Mouse (Mus musculus): ENCODE results near the gene Ercc6. TPM values are rescaled to one million over a fixed set of nuclear protein-coding genes. Genes with fewer than 3 reads are reported as not detected.

The Ercc6 gene
- polyA plus RNA-seq, 1 experiment from 2014 or later = 26.3 TPM

GRCm38 (mm10) chr14:32617253-32617652 is 103.9 kb downstream of the Ercc6 start:
- Histone ChIP-seq H3K36me3 (replicated peaks; ENCODE audit: control insufficient read depth, insufficient read depth, low read depth, low read length) (no peaks in the 10 kb centered on the region), H3K9ac (replicated peaks; ENCODE audit: low read length) (no peak overlapping the region), H3K9me3 (replicated peaks; ENCODE audit: control insufficient read depth, low read length) (no peaks in the 10 kb centered on the region), H3K4me1 (ENCODE audit: control insufficient read depth, insufficient read depth, low read length) (no peaks in the 10 kb centered on the region), H3K27ac (replicated peaks; ENCODE audit: low read depth, low read length) (no peak overlapping the region), H3K4me2 (ENCODE audit: low read depth, low read length) (no peak overlapping the region), H3K4me3 (ENCODE audit: low read depth, low read length) (no peak overlapping the region), H3K27me3 (ENCODE audit: control insufficient read depth, insufficient read depth, low read length) (no peaks in the 10 kb centered on the region)
- 82% methylated on average over 5 of the region's 5 CpGs for WGBS
- ATAC-seq (replicated peaks; ENCODE audit: insufficient number of reproducible peaks, low FRiP score, low TSS enrichment, low read depth) (no peak), DNase-seq (ENCODE audit: low spot score) (no peak)

GRCm38 (mm10) chr14:32624245-32624644 is 110.9 kb downstream of the Ercc6 start:
- no peaks in the 10 kb centered on the region for H3K4me1 ChIP-seq (ENCODE audit: control insufficient read depth, insufficient read depth, low read length)
- DNase-seq (ENCODE audit: low spot score) = no peak
- H3K36me3 ChIP-seq (replicated peaks; ENCODE audit: control insufficient read depth, insufficient read depth, low read depth, low read length) = no peaks in the 10 kb centered on the region
- H3K4me2 ChIP-seq (ENCODE audit: low read depth, low read length) = no peak overlapping the region
- no peak for ATAC-seq (replicated peaks; ENCODE audit: insufficient number of reproducible peaks, low FRiP score, low TSS enrichment, low read depth)
- H3K4me3 ChIP-seq (ENCODE audit: low read depth, low read length) = no peak overlapping the region
- H3K27ac ChIP-seq (replicated peaks; ENCODE audit: low read depth, low read length) = no peak overlapping the region
- H3K9ac ChIP-seq (replicated peaks; ENCODE audit: low read length) = no peak overlapping the region
- no peaks in the 10 kb centered on the region for H3K27me3 ChIP-seq (ENCODE audit: control insufficient read depth, insufficient read depth, low read length)
- 70% methylated on average over 3 of the region's 3 CpGs for WGBS
- H3K9me3 ChIP-seq (replicated peaks; ENCODE audit: control insufficient read depth, low read length) = no peaks in the 10 kb centered on the region

- no peak for DNase-seq (ENCODE audit: low spot score)
- no peaks in the 10 kb centered on the region for H3K4me1 ChIP-seq (ENCODE audit: control insufficient read depth, insufficient read depth, low read length)
- no peaks in the 10 kb centered on the region for H3K36me3 ChIP-seq (replicated peaks; ENCODE audit: control insufficient read depth, insufficient read depth, low read depth, low read length)
- H3K27me3 ChIP-seq (ENCODE audit: control insufficient read depth, insufficient read depth, low read length) = no peaks in the 10 kb centered on the region
- no peaks in the 10 kb centered on the region for H3K9me3 ChIP-seq (replicated peaks; ENCODE audit: control insufficient read depth, low read length)
- no peak overlapping the region for H3K4me3 ChIP-seq (ENCODE audit: low read depth, low read length)
- 84% methylated on average over 7 of the region's 7 CpGs for WGBS
- no peak overlapping the region for H3K9ac ChIP-seq (replicated peaks; ENCODE audit: low read length)
- ATAC-seq (replicated peaks; ENCODE audit: insufficient number of reproducible peaks, low FRiP score, low TSS enrichment, low read depth) = no peak
- H3K4me2 ChIP-seq (ENCODE audit: low read depth, low read length) = no peak overlapping the region
- H3K27ac ChIP-seq (replicated peaks; ENCODE audit: low read depth, low read length) = no peak overlapping the region
Observed at GRCm38 (mm10) chr14:32624811-32625210, 111.5 kb downstream of the Ercc6 start.

GRCm38 (mm10) chr14:32627271-32627670 is 114.0 kb downstream of the Ercc6 start:
- no peak overlapping the region for H3K4me2 ChIP-seq (ENCODE audit: low read depth, low read length)
- H3K27ac ChIP-seq (replicated peaks; ENCODE audit: low read depth, low read length) = no peak overlapping the region
- H3K36me3 ChIP-seq (replicated peaks; ENCODE audit: control insufficient read depth, insufficient read depth, low read depth, low read length) = no peaks in the 10 kb centered on the region
- no peaks in the 10 kb centered on the region for H3K4me1 ChIP-seq (ENCODE audit: control insufficient read depth, insufficient read depth, low read length)
- no peak for ATAC-seq (replicated peaks; ENCODE audit: insufficient number of reproducible peaks, low FRiP score, low TSS enrichment, low read depth)
- no peaks in the 10 kb centered on the region for H3K9me3 ChIP-seq (replicated peaks; ENCODE audit: control insufficient read depth, low read length)
- 52% methylated on average over 2 of the region's 2 CpGs for WGBS
- no peak overlapping the region for H3K9ac ChIP-seq (replicated peaks; ENCODE audit: low read length)
- DNase-seq (ENCODE audit: low spot score) = no peak
- H3K27me3 ChIP-seq (ENCODE audit: control insufficient read depth, insufficient read depth, low read length) = no peaks in the 10 kb centered on the region
- no peak overlapping the region for H3K4me3 ChIP-seq (ENCODE audit: low read depth, low read length)

GRCm38 (mm10) chr14:32628584-32628983 is 115.3 kb downstream of the Ercc6 start:
- Histone ChIP-seq H3K36me3 (replicated peaks; ENCODE audit: control insufficient read depth, insufficient read depth, low read depth, low read length) (no peaks in the 10 kb centered on the region), H3K9me3 (replicated peaks; ENCODE audit: control insufficient read depth, low read length) (no peaks in the 10 kb centered on the region), H3K4me2 (ENCODE audit: low read depth, low read length) (no peak overlapping the region), H3K27me3 (ENCODE audit: control insufficient read depth, insufficient read depth, low read length) (no peaks in the 10 kb centered on the region), H3K4me1 (ENCODE audit: control insufficient read depth, insufficient read depth, low read length) (no peaks in the 10 kb centered on the region), H3K9ac (replicated peaks; ENCODE audit: low read length) (no peak overlapping the region; the same call in 1 of the 2 replicates), H3K27ac (replicated peaks; ENCODE audit: low read depth, low read length) (no peak overlapping the region), H3K4me3 (ENCODE audit: low read depth, low read length) (no peak overlapping the region)
- ATAC-seq (replicated peaks; ENCODE audit: insufficient number of reproducible peaks, low FRiP score, low TSS enrichment, low read depth) (no peak), DNase-seq (ENCODE audit: low spot score) (peak; percentile 35)
- WGBS = 45% methylated on average over 10 of the region's 10 CpGs

Other genes with a start within 250 kb of the Ercc6 start
- 13.2 and 17.1 TPM in 2 replicates for gene Ogdhl, start 191.5 kb upstream of the Ercc6 start, polyA plus RNA-seq (2014; fragmentation: Nextera tagmentation; extraction: Ambion mirVana)
- gene 1700024G13Rik, start 125.1 kb upstream of the Ercc6 start, polyA plus RNA-seq (2014; fragmentation: Nextera tagmentation; extraction: Ambion mirVana) = 0.34 TPM in 1 of 2 replicates, not detected in the other
- 0.67 and 0.80 TPM in 2 replicates for gene Slc18a3, start 48.7 kb upstream of the Ercc6 start, polyA plus RNA-seq (2014; fragmentation: Nextera tagmentation; extraction: Ambion mirVana)
- 0.10 TPM in 1 of 2 replicates, not detected in the other for gene Chat, start 47.5 kb upstream of the Ercc6 start, polyA plus RNA-seq (2014; fragmentation: Nextera tagmentation; extraction: Ambion mirVana)
- gene Prrxl1, start 85.9 kb downstream of the Ercc6 start, polyA plus RNA-seq (2014; fragmentation: Nextera tagmentation; extraction: Ambion mirVana) = 7.6 and 9.6 TPM in 2 replicates
- 0.04 TPM in 1 of 2 replicates, not detected in the other for gene 3425401B19Rik, start 171.8 kb downstream of the Ercc6 start, polyA plus RNA-seq (2014; fragmentation: Nextera tagmentation; extraction: Ambion mirVana)

Data from embryonic facial prominence, embryonic 11.5 days (tissue).